Mouse (Mus musculus): ENCODE data around the gene Agbl4.

- TF ChIP-seq E2F4 (IDR thresholded peaks at IDR 0.05; ENCODE audit: insufficient read depth), result no peak
- TF ChIP-seq USF1 (IDR thresholded peaks at IDR 0.05; ENCODE audit: low read depth), result no peak
- no peak for TF ChIP-seq POLR2A (IDR thresholded peaks at IDR 0.05; ENCODE audit: insufficient read length, low read depth)
- TF ChIP-seq REST (IDR thresholded peaks at IDR 0.05; ENCODE audit: insufficient read depth, insufficient read length), result no peak
- TF ChIP-seq POLR2AphosphoS2 (IDR thresholded peaks at IDR 0.05; ENCODE audit: insufficient read length, low read depth), result no peak
Observed at GRCm38 (mm10) chr4:111378071-111378470, 980.6 kb downstream of the Agbl4 start.
